Mouse (Mus musculus) ZHBTc4 (cell line): Measurements from ENCODE around the gene Rbks.

ENCODE experiments used
- DNase-seq: peaks from one replicate; pipeline ENCODE4 v3.0.0-alpha.2; 2011; ENCODE audit warnings: low read depth, low spot score

The Rbks gene

GRCm38 (mm10) chr5:31627562-31628526 is 69.6 kb downstream of the Rbks start:
- DNase-seq, result no peak

- no peak for DNase-seq
Observed at GRCm38 (mm10) chr5:31627117-31627516, 70.3 kb downstream of the Rbks start.

GRCm38 (mm10) chr5:31620326-31620725 is 77.1 kb downstream of the Rbks start:
- DNase-seq, result no peak

GRCm38 (mm10) chr5:31614339-31615025 is 82.9 kb downstream of the Rbks start:
- no peak for DNase-seq

- peak; percentile 91 for DNase-seq
Observed at GRCm38 (mm10) chr5:31613852-31614286, 83.6 kb downstream of the Rbks start.

GRCm38 (mm10) chr5:31611186-31611585 is 86.2 kb downstream of the Rbks start:
- no peak for DNase-seq

GRCm38 (mm10) chr5:31610376-31611086 is 86.9 kb downstream of the Rbks start:
- peak; percentile 77 for DNase-seq

GRCm38 (mm10) chr5:31606151-31606550 is 91.3 kb downstream of the Rbks start:
- no peak for DNase-seq

- no peak for DNase-seq
Observed at GRCm38 (mm10) chr5:31603766-31604165, 93.7 kb downstream of the Rbks start.

- DNase-seq, result peak; percentile 73
Observed at GRCm38 (mm10) chr5:31602377-31602776, 95.0 kb downstream of the Rbks start.

GRCm38 (mm10) chr5:31601162-31601722 is 96.2 kb downstream of the Rbks start:
- DNase-seq, result no peak

GRCm38 (mm10) chr5:31599161-31599560 is 98.3 kb downstream of the Rbks start:
- peak; percentile 84 for DNase-seq

- peak; percentile 79 for DNase-seq
Observed at GRCm38 (mm10) chr5:31598579-31598978, 98.8 kb downstream of the Rbks start.

- no peak for DNase-seq
Observed at GRCm38 (mm10) chr5:31598121-31598520, 99.3 kb downstream of the Rbks start.

GRCm38 (mm10) chr5:31597430-31597944 is 99.9 kb downstream of the Rbks start:
- DNase-seq, result no peak

GRCm38 (mm10) chr5:31596481-31597429 is 100.7 kb downstream of the Rbks start, which contains the start of gene Mrpl33:
Gene Mrpl33 (plus strand): TSS chr5:31596935.
- DNase-seq, result peak; percentile 78

GRCm38 (mm10) chr5:31595868-31596267 is 101.6 kb downstream of the Rbks start:
- DNase-seq, result peak; percentile 39

- DNase-seq, result no peak
Observed at GRCm38 (mm10) chr5:31591122-31591521, 106.3 kb downstream of the Rbks start.

- no peak for DNase-seq
Observed at GRCm38 (mm10) chr5:31589711-31590319, 107.6 kb downstream of the Rbks start.

GRCm38 (mm10) chr5:31588672-31589071 is 108.8 kb downstream of the Rbks start:
- peak; percentile 54 for DNase-seq
